Mouse (Mus musculus): ENCODE measurements around the gene Cops3.

The Cops3 gene

GRCm38 (mm10) chr11:59813276-59813675 lies 26.4 kb downstream of the Cops3 start:
- in situ Hi-C loops (cut with MboI; ENCODE audit: unreplicated experiment in 2 of 2): loop anchor here in 1 of 2 experiments (25.0 kb wide), 1 partner anchor 1949 kb away; the partner anchor contains the start of gene Prpsap2

GRCm38 (mm10) chr11:59811211-59811610 lies 28.4 kb downstream of the Cops3 start:
- in situ Hi-C loops (cut with MboI; ENCODE audit: unreplicated experiment in 2 of 2): loop anchor here in 1 of 2 experiments (25.0 kb wide), 1 partner anchor 1951 kb away; the partner anchor contains the start of gene Prpsap2

GRCm38 (mm10) chr11:59810480-59811158 lies 29.0 kb downstream of the Cops3 start:
- in situ Hi-C loops (cut with MboI; ENCODE audit: unreplicated experiment in 2 of 2): loop anchor here in 1 of 2 experiments (25.0 kb wide), 1 partner anchor 1952 kb away; the partner anchor contains the start of gene Prpsap2

- in situ Hi-C loops (cut with MboI; ENCODE audit: unreplicated experiment in 2 of 2): loop anchor here in 1 of 2 experiments (25.0 kb wide), 1 partner anchor 1952 kb away; the partner anchor contains the start of gene Prpsap2
Measured at GRCm38 (mm10) chr11:59809670-59810474, 29.8 kb downstream of the Cops3 start, which contains the start of gene Flcn. TSS of gene Flcn (minus strand) at chr11:59810016.

GRCm38 (mm10) chr11:59809071-59809669 lies 30.5 kb downstream of the Cops3 start:
- in situ Hi-C loops (cut with MboI; ENCODE audit: unreplicated experiment in 2 of 2): loop anchor here in 1 of 2 experiments (25.0 kb wide), 1 partner anchor 1953 kb away; the partner anchor contains the start of gene Prpsap2

GRCm38 (mm10) chr11:59808170-59808960 lies 31.3 kb downstream of the Cops3 start:
- in situ Hi-C loops (cut with MboI; ENCODE audit: unreplicated experiment in 2 of 2): loop anchor here in 1 of 2 experiments (25.0 kb wide), 1 partner anchor 1954 kb away; the partner anchor contains the start of gene Prpsap2

- in situ Hi-C loops (cut with MboI; ENCODE audit: unreplicated experiment in 2 of 2): loop anchor here in 1 of 2 experiments (25.0 kb wide), 1 partner anchor 1957 kb away; the partner anchor contains the start of gene Prpsap2
Measured at GRCm38 (mm10) chr11:59805656-59806055, 34.0 kb downstream of the Cops3 start.

- in situ Hi-C loops (cut with MboI; ENCODE audit: unreplicated experiment in 2 of 2): loop anchor here in 1 of 2 experiments (25.0 kb wide), 1 partner anchor 1957 kb away; the partner anchor contains the start of gene Prpsap2
Measured at GRCm38 (mm10) chr11:59805256-59805655, 34.4 kb downstream of the Cops3 start.

- in situ Hi-C loops (cut with MboI; ENCODE audit: unreplicated experiment in 2 of 2): loop anchor here in 1 of 2 experiments (25.0 kb wide), 1 partner anchor 1958 kb away; the partner anchor contains the start of gene Prpsap2
Measured at GRCm38 (mm10) chr11:59804409-59805110, 35.1 kb downstream of the Cops3 start.

GRCm38 (mm10) chr11:59803516-59803915 lies 36.1 kb downstream of the Cops3 start:
- in situ Hi-C loops (cut with MboI; ENCODE audit: unreplicated experiment in 2 of 2): loop anchor here in 1 of 2 experiments (25.0 kb wide), 1 partner anchor 1959 kb away; the partner anchor contains the start of gene Prpsap2

- in situ Hi-C loops (cut with MboI; ENCODE audit: unreplicated experiment in 2 of 2): loop anchor here in 1 of 2 experiments (25.0 kb wide), 1 partner anchor 1960 kb away; the partner anchor contains the start of gene Prpsap2
Measured at GRCm38 (mm10) chr11:59801881-59802280, 37.8 kb downstream of the Cops3 start.

- in situ Hi-C loops (cut with MboI; ENCODE audit: unreplicated experiment in 2 of 2): loop anchor here in 1 of 2 experiments (25.0 kb wide), 1 partner anchor 1962 kb away; the partner anchor contains the start of gene Prpsap2
Measured at GRCm38 (mm10) chr11:59800412-59800811, 39.2 kb downstream of the Cops3 start.

- in situ Hi-C loops (cut with MboI; ENCODE audit: unreplicated experiment in 2 of 2): no loop called here
Measured at GRCm38 (mm10) chr11:59793390-59793789, 46.2 kb downstream of the Cops3 start.

- in situ Hi-C loops (cut with MboI; ENCODE audit: unreplicated experiment in 2 of 2): no loop called here
Measured at GRCm38 (mm10) chr11:59789311-59789710, 50.3 kb downstream of the Cops3 start.

GRCm38 (mm10) chr11:59787199-59787781 lies 52.3 kb downstream of the Cops3 start, which contains the start of gene Pld6:
TSS of gene Pld6 (minus strand) at chr11:59787645.
- in situ Hi-C loops (cut with MboI; ENCODE audit: unreplicated experiment in 2 of 2): no loop called here

- in situ Hi-C loops (cut with MboI; ENCODE audit: unreplicated experiment in 2 of 2): no loop called here
Measured at GRCm38 (mm10) chr11:59786444-59787198, 53.0 kb downstream of the Cops3 start.

GRCm38 (mm10) chr11:59783591-59783990 lies 56.0 kb downstream of the Cops3 start:
- in situ Hi-C loops (cut with MboI; ENCODE audit: unreplicated experiment in 2 of 2): no loop called here
